Mouse (Mus musculus) embryonic facial prominence, embryonic 14.5 days (tissue): Measurements from ENCODE around the gene Jarid2. TPM values are rescaled to one million over a fixed set of nuclear protein-coding genes. Genes with fewer than 3 reads are reported as not detected.
"Not testable (repeated sequence)": the region's sequence is repeated elsewhere in the genome, so short reads cannot be mapped to it uniquely, and the experiment has no call there.

Experiments used
- ATAC-seq: fragments of 200-750 bp; cut with Nextera tagmentation; 2 replicates; pipeline ENCODE4 v1.8.0; 2017; ENCODE audit warnings: low read depth, moderate number of reproducible peaks, moderate TSS enrichment
- DNase-seq: peaks from one replicate; pipeline ENCODE4 v3.0.0-alpha.2; 2015; ENCODE audit warnings: low spot score
- H3K27ac ChIP-seq: fragments of 300-500 bp; sonication (generic); replicated peaks from 2 replicates; pipeline ENCODE4 v1.5.1; 2014; ENCODE audit warnings: low read depth, mild to moderate bottlenecking, low read length, moderate library complexity
- H3K27me3 ChIP-seq: fragments of 300-500 bp; sonication (generic); replicated peaks from 2 replicates; pipeline ENCODE4 v1.6.1; 2014; ENCODE audit warnings: low read length; ENCODE audit not compliant: control insufficient read depth, insufficient read depth
- H3K36me3 ChIP-seq: fragments of 300-500 bp; sonication (generic); 2 replicates; pipeline ENCODE4 v1.6.1; 2014; ENCODE audit warnings: low read length, mixed read lengths; ENCODE audit not compliant: control insufficient read depth, insufficient read depth
- H3K4me1 ChIP-seq: fragments of 300-500 bp; sonication (generic); 2 replicates; pipeline ENCODE4 v1.6.1; 2014; ENCODE audit warnings: antibody characterized with exemption, low read length; ENCODE audit not compliant: control insufficient read depth, insufficient read depth
- H3K4me2 ChIP-seq: fragments of 300-500 bp; sonication (generic); 2 replicates; pipeline ENCODE4 v1.6.1; 2014; ENCODE audit warnings: low read depth, mild to moderate bottlenecking, low read length, moderate library complexity, mixed read lengths
- H3K4me3 ChIP-seq: fragments of 300-500 bp; sonication (generic); 2 replicates; pipeline ENCODE4 v1.5.1; 2014; ENCODE audit warnings: low read depth, mild to moderate bottlenecking, low read length
- H3K9ac ChIP-seq: fragments of 300-500 bp; sonication (generic); 2 replicates; pipeline ENCODE4 v1.6.1; 2014; ENCODE audit warnings: low read depth, mild to moderate bottlenecking, low read length, moderate library complexity, mixed read lengths
- H3K9me3 ChIP-seq: fragments of 300-500 bp; sonication (generic); 2 replicates; pipeline ENCODE4 v1.6.1; 2016; ENCODE audit warnings: low read length; ENCODE audit not compliant: control insufficient read depth
- whole genome bisulfite sequencing: fragments of 180-500 bp; shearing (Covaris S2); extraction: QIAGEN DNeasy Blood & Tissue Kit; methylation state at CpG from one replicate; pipeline ENCODE4 v1.1.7; 2014; 5-methylcytosine and 5-hydroxymethylcytosine counted together
- polyA plus RNA-seq: library from polyadenylated mRNA; unstranded; fragments of >200 nt; fragmentation: Nextera tagmentation; extraction: Ambion mirVana; gene quantifications from 2 replicates; pipeline ENCODE4 v1.2.1, GENCODE M21; 2014

Gene Jarid2
- polyA plus RNA-seq, 1 experiment from 2014 or later = 16.1 TPM

GRCm38 (mm10) chr13:44707176-44707575, 22.1 kb upstream of the Jarid2 start:
- Histone ChIP-seq H3K4me2 (no peak overlapping the region), H3K36me3 (no peaks in the 10 kb centered on the region), H3K4me1 (no peaks in the 10 kb centered on the region), H3K4me3 (no peak overlapping the region), H3K9ac (no peak overlapping the region), H3K27ac (no peak overlapping the region), H3K27me3 (no peaks in the 10 kb centered on the region), H3K9me3 (no peaks in the 10 kb centered on the region)
- no peak for DNase-seq
- no peak for ATAC-seq
- 66% methylated on average over 5 of the region's 5 CpGs for WGBS

DNA sequence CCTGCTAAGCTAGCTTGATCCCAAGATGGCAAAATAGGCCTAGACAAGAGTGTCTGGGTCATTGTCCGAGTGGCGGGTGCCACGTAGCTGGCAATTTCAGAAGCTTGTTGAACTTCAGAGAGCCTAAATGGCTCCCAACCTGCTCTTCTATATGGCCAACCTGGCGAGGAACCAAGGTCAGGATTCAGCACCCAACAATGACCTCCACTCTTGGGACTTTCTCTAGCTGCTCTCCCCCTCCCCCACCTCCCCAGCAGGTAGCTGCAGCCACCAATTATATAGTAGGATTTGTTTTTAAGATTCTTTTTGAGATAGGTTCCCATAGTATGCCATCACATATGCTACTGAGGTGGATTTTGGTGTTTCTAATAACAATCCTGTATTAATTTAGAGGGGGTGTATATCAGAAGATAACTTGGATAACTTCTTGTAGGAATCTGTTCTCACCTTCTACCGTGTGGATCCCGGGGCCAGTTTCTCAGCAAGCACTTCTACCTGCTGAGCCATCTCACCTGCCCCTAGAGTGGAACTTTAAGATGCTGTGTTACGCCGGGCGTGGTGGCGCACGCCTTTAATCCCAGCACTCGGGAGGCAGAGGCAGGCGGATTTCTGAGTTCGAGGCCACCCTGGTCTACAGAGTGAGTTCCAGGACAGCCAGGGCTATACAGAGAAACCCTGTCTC, 20.8 kb upstream of the Jarid2 start:
- Histone ChIP-seq H3K27ac (no peak overlapping the region), H3K4me1 (no peaks in the 10 kb centered on the region), H3K9me3 (no peaks in the 10 kb centered on the region), H3K4me3 (no peak overlapping the region), H3K9ac (no peak overlapping the region), H3K4me2 (no peak overlapping the region), H3K36me3 (no peaks in the 10 kb centered on the region), H3K27me3 (no peaks in the 10 kb centered on the region)
- ATAC-seq (no peak), DNase-seq (no peak)
- 95% methylated on average over 13 of the region's 14 CpGs for WGBS

DNA sequence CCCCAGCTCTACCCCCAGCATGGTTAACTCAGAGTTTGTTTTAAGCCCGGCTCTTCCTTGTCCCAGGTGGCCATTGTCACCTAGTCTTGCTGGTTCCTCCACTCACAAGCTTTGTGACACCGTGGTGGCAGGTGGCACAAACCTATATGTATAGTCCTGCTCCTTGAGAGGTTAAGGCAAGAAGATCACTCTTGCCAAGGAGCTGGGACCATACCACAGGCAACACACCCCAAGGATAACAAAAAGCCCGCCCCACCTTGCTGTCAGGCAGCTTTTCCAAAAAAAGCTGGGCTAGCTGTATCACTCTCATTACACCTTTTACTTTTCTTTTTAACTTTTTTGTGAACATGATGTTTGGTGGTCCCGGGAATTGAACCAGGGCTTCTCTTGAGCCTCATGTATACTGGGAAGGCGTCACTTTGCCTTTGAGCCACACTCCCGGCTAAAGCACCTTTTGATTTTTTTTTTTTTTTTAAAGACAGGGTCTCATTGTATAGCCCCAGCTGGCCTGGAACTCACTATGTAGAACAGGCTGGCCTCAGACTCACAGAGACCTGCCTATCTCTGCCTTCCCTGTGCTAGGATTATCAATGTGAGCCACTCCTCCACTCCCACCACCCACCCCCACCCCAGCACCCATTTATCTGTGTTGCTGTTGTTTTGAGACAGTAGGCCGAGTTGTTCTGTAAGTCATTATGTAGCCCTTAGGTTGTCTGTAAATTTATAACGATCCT, 19.4 kb upstream of the Jarid2 start:
- ATAC-seq = no peak
- no peak overlapping the region for H3K4me2 ChIP-seq
- no peak for DNase-seq
- H3K36me3 ChIP-seq = no peaks in the 10 kb centered on the region
- H3K4me1 ChIP-seq = no peaks in the 10 kb centered on the region
- no peak overlapping the region for H3K4me3 ChIP-seq
- no peak overlapping the region for H3K9ac ChIP-seq
- no peak overlapping the region for H3K27ac ChIP-seq
- H3K9me3 ChIP-seq = no peaks in the 10 kb centered on the region
- H3K27me3 ChIP-seq = no peaks in the 10 kb centered on the region
- WGBS = 69% methylated on average over 8 of the region's 8 CpGs

- WGBS = 48% methylated on average over 5 of the region's 5 CpGs
Observed at GRCm38 (mm10) chr13:44711062-44711461, 18.2 kb upstream of the Jarid2 start.

GRCm38 (mm10) chr13:44711882-44712281, 17.4 kb upstream of the Jarid2 start:
- Histone ChIP-seq H3K4me2 (no peak overlapping the region), H3K4me3 (no peak overlapping the region), H3K9ac (no peak overlapping the region), H3K27ac (no peak overlapping the region), H3K9me3 (no peaks in the 10 kb centered on the region), H3K27me3 (no peaks in the 10 kb centered on the region), H3K4me1 (no peaks in the 10 kb centered on the region), H3K36me3 (no peaks in the 10 kb centered on the region)
- WGBS = 32% methylated on average over 1 of the region's 1 CpGs
- no peak for DNase-seq
- no peak for ATAC-seq

More at GRCm38 (mm10) chr13:44711062-44711461, 18.2 kb upstream of the Jarid2 start:
- Histone ChIP-seq H3K4me1 (no peaks in the 10 kb centered on the region), H3K36me3 (no peaks in the 10 kb centered on the region), H3K4me3 (no peak overlapping the region), H3K9ac (no peak overlapping the region), H3K27me3 (no peaks in the 10 kb centered on the region), H3K9me3 (no peaks in the 10 kb centered on the region), H3K4me2 (no peak overlapping the region), H3K27ac (no peak overlapping the region)
- no peak for ATAC-seq
- DNase-seq = no peak

DNA sequence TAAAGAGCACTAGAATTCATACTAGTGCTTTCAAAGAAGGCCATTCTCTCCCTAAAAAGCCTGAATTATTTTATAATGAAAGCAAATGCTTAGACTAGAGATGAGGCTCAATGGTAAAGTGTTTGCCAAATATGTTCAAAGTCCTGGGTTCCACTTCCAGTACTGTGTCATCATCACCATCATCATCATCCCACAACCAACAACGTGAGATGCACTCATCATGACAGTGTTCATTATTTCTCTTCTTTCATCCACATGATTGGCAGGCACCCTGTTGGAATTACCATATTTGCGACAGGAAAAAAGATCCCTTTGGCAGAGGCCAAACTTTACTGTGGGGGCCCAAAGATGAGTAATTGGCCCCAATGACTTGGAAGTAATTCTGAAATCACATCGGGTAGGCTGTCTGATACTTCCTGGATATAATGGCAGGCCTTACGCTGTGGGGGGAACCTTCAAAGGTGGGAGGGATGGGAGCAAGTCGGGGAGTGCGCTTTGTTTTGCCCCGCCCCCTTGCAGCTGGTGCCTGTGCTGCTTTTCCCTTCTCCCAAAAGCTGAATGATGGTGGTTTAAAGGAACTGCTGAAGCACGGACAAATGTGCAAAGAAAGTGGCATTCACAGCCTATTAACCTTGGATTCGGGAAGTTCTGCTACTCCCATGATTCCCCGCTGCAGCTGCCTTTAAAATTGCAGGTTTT, 13.9 kb upstream of the Jarid2 start:
- Histone ChIP-seq H3K4me2 (no peak overlapping the region), H3K36me3 (no peaks in the 10 kb centered on the region), H3K4me3 (no peak overlapping the region), H3K27me3 (no peaks in the 10 kb centered on the region), H3K27ac (no peak overlapping the region), H3K4me1 (no peaks in the 10 kb centered on the region), H3K9ac (no peak overlapping the region), H3K9me3 (no peaks in the 10 kb centered on the region)
- ATAC-seq (no peak), DNase-seq (no peak)
- 38% methylated on average over 10 of the region's 10 CpGs for WGBS

GRCm38 (mm10) chr13:44717838-44718237, 11.4 kb upstream of the Jarid2 start:
- ATAC-seq = no peak
- H3K27ac ChIP-seq = no peak overlapping the region
- no peak overlapping the region for H3K9ac ChIP-seq
- no peaks in the 10 kb centered on the region for H3K36me3 ChIP-seq
- DNase-seq = no peak
- H3K4me1 ChIP-seq = no peaks in the 10 kb centered on the region
- H3K4me2 ChIP-seq = no peak overlapping the region
- no peaks in the 10 kb centered on the region for H3K27me3 ChIP-seq
- WGBS = 92% methylated on average over 9 of the region's 9 CpGs
- H3K9me3 ChIP-seq = no peaks in the 10 kb centered on the region
- no peak overlapping the region for H3K4me3 ChIP-seq

- not testable (repeated sequence) for H3K36me3 ChIP-seq, H3K27me3 ChIP-seq, H3K9ac ChIP-seq, H3K4me2 ChIP-seq, H3K27ac ChIP-seq, H3K4me1 ChIP-seq, ATAC-seq, DNase-seq, H3K9me3 ChIP-seq, H3K4me3 ChIP-seq
- WGBS = 96% methylated on average over 5 of the region's 5 CpGs
Observed at GRCm38 (mm10) chr13:44718465-44718864, 10.8 kb upstream of the Jarid2 start.
